In genomic region chr3:123506699-123507662, GRCm38 (mm10) we compare ENCODE assay signal across 8 mouse cellular contexts.
DNase-seq lines count a peak whose midpoint lies in the region; ATAC-seq and TF ChIP-seq lines count a peak whose summit lies in the region.

No protein-coding gene starts in this region.

- CTCF ChIA-PET in Patski (lab: Charles Lee) = interaction anchor here (0.7 to 1.0 kb wide), 3 partner anchors 9 to 21 kb away, joined by 3 to 4 read pairs (median 3); no protein-coding TSS in a partner anchor

- H3K9ac ChIP-seq in forebrain, embryonic 13.5 days = peak overlapping the region; percentile 80
- peak overlapping the region; percentile 69 for H3K9ac ChIP-seq in limb, embryonic 11.5 days (ENCODE audit: low read length)

- H3K27ac ChIP-seq in forebrain, embryonic 13.5 days = 0 out of 2 replicates have a peak overlapping the region, but pooled peaks have one; percentile 76
- 0 out of 2 replicates have a peak overlapping the region, but pooled peaks have one; percentile 42 for H3K27ac ChIP-seq in limb, embryonic 11.5 days (replicated peaks; ENCODE audit: low read depth, low read length)

- peaks cover 9% of the 10 kb centered on the region; the same call in 1 of the 2 replicates for H3K36me3 ChIP-seq in forebrain, embryonic 13.5 days (ENCODE audit: poor library complexity, severe bottlenecking)
- no peaks in the 10 kb centered on the region; the same call in 1 of the 2 replicates for H3K36me3 ChIP-seq in limb, embryonic 11.5 days (ENCODE audit: control insufficient read depth, insufficient read depth, low read length)

- H3K4me2 ChIP-seq in forebrain, embryonic 13.5 days = peak overlapping the region; percentile 72
- H3K4me2 ChIP-seq in limb, embryonic 11.5 days (ENCODE audit: low read depth, severe bottlenecking) = peak overlapping the region; percentile 69

- H3K4me3 ChIP-seq in forebrain, embryonic 13.5 days = peak overlapping the region; percentile 70
- peak overlapping the region; percentile 89 for H3K4me3 ChIP-seq in limb, embryonic 11.5 days (ENCODE audit: low read depth, low read length)

- peak; percentile 65 for TF ChIP-seq CTCF in Patski (IDR thresholded peaks at IDR 0.05)

- no peaks in the 10 kb centered on the region for H3K27me3 ChIP-seq in Patski
- H3K27me3 ChIP-seq in forebrain, embryonic 13.5 days = no peaks in the 10 kb centered on the region
- no peaks in the 10 kb centered on the region for H3K27me3 ChIP-seq in limb, embryonic 11.5 days (ENCODE audit: control insufficient read depth, insufficient read depth, low read length)

- POLR2A ChIA-PET in Patski (lab: Charles Lee) = interaction anchor here (0.6 to 2.0 kb wide), 3 partner anchors 7 to 200 kb away, joined by 3 to 8 read pairs (median 4); no protein-coding TSS in a partner anchor

- H3K9me3 ChIP-seq in forebrain, embryonic 13.5 days (replicated peaks) = no peaks in the 10 kb centered on the region
- no peaks in the 10 kb centered on the region for H3K9me3 ChIP-seq in limb, embryonic 11.5 days (ENCODE audit: control insufficient read depth, low read length)

- 6% methylated on average over 6 of the region's 6 CpGs for WGBS in forebrain, embryonic 13.5 days
- 7% methylated on average over 6 of the region's 6 CpGs for WGBS in limb, embryonic 11.5 days

- peaks cover 32% of the 10 kb centered on the region for H3K4me1 ChIP-seq in forebrain, embryonic 13.5 days
- H3K4me1 ChIP-seq in limb, embryonic 11.5 days (ENCODE audit: control insufficient read depth, insufficient read depth, low read length) = peaks cover 3% of the 10 kb centered on the region; the same call in 1 of the 2 replicates

- peak; percentile 16 to 30 for DNase-seq in heart, adult 18-20 months
- no peak for DNase-seq in heart, adult 9 months (ENCODE audit: low spot score in 2 of 2)
- no peak for DNase-seq in Patski (ENCODE audit: low read depth, low spot score)
- no peak for DNase-seq in limb, embryonic 11.5 days (ENCODE audit: low spot score)
- DNase-seq in neural tube, embryonic 10.5 days (ENCODE audit: extremely low spot score, low spot score) = peak; percentile 30
- no peak for DNase-seq in gastrocnemius, postnatal 36 days
- no peak for DNase-seq in spleen, postnatal 14 days (ENCODE audit: low spot score in 2 of 2)

- intact Hi-C loops in gastrocnemius, postnatal 36 days (cut with DNase I) = loop anchor here (5.0 kb wide), 1 partner anchor 120 kb away; the partner anchor contains the start of gene Mettl14

- ATAC-seq in Patski = no peak
- ATAC-seq in forebrain, embryonic 13.5 days = no peak
- no peak for ATAC-seq in limb, embryonic 11.5 days (ENCODE audit: insufficient number of reproducible peaks, low FRiP score, low TSS enrichment, low read depth)

- in situ Hi-C loops in Patski (cut with MboI; ENCODE audit: low pct_unique_long_range_greater_than_20kb) = loop anchor here (5.0 kb wide), 3 partner anchors 120 to 770 kb away; partner anchors contain the start of gene Mettl14

Comparison
In these comparisons a context has a peak if more than half of its experiments do, and no peak if none do; other contexts are left out.
1. DNase-seq: peak in heart, adult 18-20 months (2 of 2) and neural tube, embryonic 10.5 days (single experiment); none in heart, adult 9 months (0 of 2), Patski (single experiment), limb, embryonic 11.5 days (single experiment), gastrocnemius, postnatal 36 days (0 of 2) and spleen, postnatal 14 days (0 of 2).